Mouse (Mus musculus): ENCODE results near the gene Trak1. TPM values are rescaled to one million over a fixed set of nuclear protein-coding genes. Genes with fewer than 3 reads are reported as not detected.

Trak1 gene
- polyA plus RNA-seq, 2 experiments, result 2.9 to 3.1 TPM

DNA sequence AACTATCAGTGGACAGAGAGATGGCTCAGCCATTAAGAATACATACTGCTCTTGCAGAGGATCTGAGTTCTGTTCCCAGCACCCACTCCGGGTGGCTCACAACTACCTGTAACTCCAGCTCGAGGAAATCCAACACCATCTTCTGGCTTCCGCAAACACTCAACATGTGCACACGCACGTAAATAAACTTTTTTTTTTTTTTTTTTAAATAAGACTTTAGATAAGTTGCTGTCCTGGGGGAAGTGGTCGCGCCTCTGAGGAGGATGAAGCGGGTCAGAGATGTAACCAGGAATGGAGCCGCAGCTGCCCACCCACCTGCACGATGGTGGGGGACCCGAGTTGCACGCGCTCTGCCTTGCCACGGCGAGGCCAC, 20.6 kb upstream of the Trak1 start:
- ATAC-seq (ENCODE audit: insufficient read depth) (no peak), DNase-seq (ENCODE audit: low read depth in 3 of 3, low spot score in 3 of 3) (no peak)
- Histone ChIP-seq H3K27me3 (ENCODE audit: control insufficient read depth, insufficient read depth, low read length) (no peaks in the 10 kb centered on the region), H3K9ac (replicated peaks) (no peak overlapping the region; the same call in 1 of the 2 replicates), H3K4me3 (ENCODE audit: insufficient read depth in 1 of 2, low read depth in 2 of 2, low read length in 2 of 2) (peak overlapping the region; percentile 77 to 87), H3K36me3 (replicated peaks; ENCODE audit: control insufficient read depth, insufficient read depth, low read depth) (no peaks in the 10 kb centered on the region), H3K4me1 (replicated peaks; ENCODE audit: control insufficient read depth in 2 of 2, insufficient read depth in 2 of 2, low read length in 1 of 2) (0 out of 4 replicates have a peak, but pooled peaks cover 0 to 8% of the 10 kb centered on the region in 2 experiments), H3K27ac (no peak overlapping the region), H3K4me2 (ENCODE audit: low read depth) (peak overlapping the region; percentile 92), H3K9me3 (ENCODE audit: control insufficient read depth, low read length) (no peaks in the 10 kb centered on the region)
- 22% methylated on average over 15 of the region's 15 CpGs for WGBS (ENCODE audit: insufficient replicate concordance)
- TF ChIP-seq EP300 (IDR thresholded peaks at IDR 0.05; ENCODE audit: low read depth) (no peak), CTCF (IDR thresholded peaks at IDR 0.05; ENCODE audit: low read depth) (no peak)

DNA sequence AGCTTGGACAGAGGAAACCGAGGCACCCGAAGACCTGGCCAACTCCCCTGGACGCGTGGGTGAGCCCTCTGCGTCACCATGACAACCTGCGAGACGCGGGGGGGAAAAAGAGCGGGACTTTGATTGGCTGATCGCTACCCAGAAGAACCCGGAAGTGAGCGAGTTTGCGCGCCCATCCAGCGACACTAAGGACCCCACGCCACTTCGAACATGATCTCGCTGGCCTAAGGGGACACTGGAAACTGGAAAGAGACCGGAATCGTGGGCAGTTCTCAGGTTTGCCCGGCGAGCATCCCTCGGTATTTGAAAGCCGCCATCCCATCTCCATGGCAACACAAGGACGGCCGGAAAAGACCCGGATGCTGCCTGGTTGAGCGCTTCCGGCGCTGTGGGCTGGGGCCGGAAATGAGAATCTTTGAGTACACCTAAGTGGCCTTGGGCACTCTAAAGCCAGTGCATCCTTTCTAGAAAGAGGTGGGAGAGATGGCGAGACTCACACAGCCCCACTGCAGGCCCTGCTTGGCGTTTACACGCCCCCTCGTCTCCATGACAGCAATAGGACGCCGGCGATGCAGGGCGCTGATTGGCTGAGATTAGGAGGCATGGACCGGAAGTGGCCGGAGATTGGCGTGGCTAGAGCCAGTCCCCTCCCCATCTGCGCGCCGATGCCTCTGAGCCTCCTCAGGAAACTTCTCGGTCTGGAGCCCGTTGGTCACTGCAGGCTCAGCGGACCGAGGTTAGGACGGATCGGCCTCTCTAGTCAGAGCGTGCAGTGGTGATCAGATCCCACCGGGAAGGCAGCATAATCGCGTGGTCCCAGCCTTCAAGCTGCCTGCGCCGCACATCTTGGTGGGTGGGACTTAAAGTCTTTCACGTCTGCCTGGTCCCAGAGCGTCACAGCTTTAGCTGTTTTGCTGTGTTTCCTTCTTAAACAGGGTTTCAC, 19.9 kb upstream of the Trak1 start, which contains the start of gene Ulk4:
TSS of gene Ulk4 (minus strand) at position 80 of the 943 bp plus-strand sequence.
- ATAC-seq (ENCODE audit: insufficient read depth) (peak; percentile 95), DNase-seq (ENCODE audit: low read depth in 3 of 3, low spot score in 3 of 3) (peak; percentile 79 to 81 (median 80))
- peak within 1 kb of the TSS; percentile 49 for H3K9ac ChIP-seq (replicated peaks)
- no peaks in the 10 kb centered on the region for H3K9me3 ChIP-seq (ENCODE audit: control insufficient read depth, low read length)
- H3K4me2 ChIP-seq (ENCODE audit: low read depth), result peak within 1 kb of the TSS; percentile 92
- no peaks in the 10 kb centered on the region for H3K36me3 ChIP-seq (replicated peaks; ENCODE audit: control insufficient read depth, insufficient read depth, low read depth)
- H3K27ac ChIP-seq, result no peak within 1 kb of the TSS
- TF ChIP-seq CTCF (IDR thresholded peaks at IDR 0.05; ENCODE audit: low read depth) (no peak), EP300 (IDR thresholded peaks at IDR 0.05; ENCODE audit: low read depth) (no peak)
- H3K27me3 ChIP-seq (ENCODE audit: control insufficient read depth, insufficient read depth, low read length), result no peaks in the 10 kb centered on the region
- under 1% methylated on average over 59 of the region's 59 CpGs for WGBS (ENCODE audit: insufficient replicate concordance)
- 0 out of 4 replicates have a peak, but pooled peaks cover 0 to 8% of the 10 kb centered on the region in 2 experiments for H3K4me1 ChIP-seq (replicated peaks; ENCODE audit: control insufficient read depth in 2 of 2, insufficient read depth in 2 of 2, low read length in 1 of 2)
- H3K4me3 ChIP-seq (ENCODE audit: insufficient read depth in 1 of 2, low read depth in 2 of 2, low read length in 2 of 2), result peak within 1 kb of the TSS; percentile 77 to 87

DNA sequence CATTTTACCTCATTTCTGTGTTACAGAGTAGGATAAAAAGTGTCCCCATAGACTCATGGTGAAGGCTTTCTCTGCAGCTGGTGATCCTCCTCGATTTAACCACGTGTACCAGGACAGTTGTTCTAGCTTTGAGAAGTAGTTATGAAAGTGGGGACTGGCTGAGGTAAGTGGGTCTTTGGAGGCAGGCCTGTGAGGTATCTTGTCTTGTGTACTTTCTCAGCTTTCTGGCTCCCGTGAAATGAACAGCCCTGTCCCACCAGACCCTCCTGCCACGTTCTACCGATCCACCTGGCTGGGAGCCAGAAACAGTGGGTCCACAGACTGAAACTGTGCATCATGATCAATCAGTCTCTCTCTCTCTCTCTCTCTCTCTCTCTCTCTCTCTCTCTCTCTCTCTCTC, 18.1 kb upstream of the Trak1 start:
- H3K9ac ChIP-seq (replicated peaks), result no peak overlapping the region
- H3K27me3 ChIP-seq (ENCODE audit: control insufficient read depth, insufficient read depth, low read length), result no peaks in the 10 kb centered on the region
- no peak overlapping the region for H3K4me3 ChIP-seq (ENCODE audit: insufficient read depth in 1 of 2, low read depth in 2 of 2, low read length in 2 of 2)
- WGBS (ENCODE audit: insufficient replicate concordance), result 85% methylated on average over 5 of the region's 5 CpGs
- ATAC-seq (ENCODE audit: insufficient read depth), result no peak
- 0 out of 4 replicates have a peak, but pooled peaks cover 0 to 8% of the 10 kb centered on the region in 2 experiments for H3K4me1 ChIP-seq (replicated peaks; ENCODE audit: control insufficient read depth in 2 of 2, insufficient read depth in 2 of 2, low read length in 1 of 2)
- H3K36me3 ChIP-seq (replicated peaks; ENCODE audit: control insufficient read depth, insufficient read depth, low read depth), result no peaks in the 10 kb centered on the region
- no peak overlapping the region for H3K27ac ChIP-seq
- no peak overlapping the region for H3K4me2 ChIP-seq (ENCODE audit: low read depth)
- no peaks in the 10 kb centered on the region for H3K9me3 ChIP-seq (ENCODE audit: control insufficient read depth, low read length)
- TF ChIP-seq CTCF (IDR thresholded peaks at IDR 0.05; ENCODE audit: low read depth) (no peak), EP300 (IDR thresholded peaks at IDR 0.05; ENCODE audit: low read depth) (no peak)
- no peak for DNase-seq (ENCODE audit: low read depth in 3 of 3, low spot score in 3 of 3)

DNA sequence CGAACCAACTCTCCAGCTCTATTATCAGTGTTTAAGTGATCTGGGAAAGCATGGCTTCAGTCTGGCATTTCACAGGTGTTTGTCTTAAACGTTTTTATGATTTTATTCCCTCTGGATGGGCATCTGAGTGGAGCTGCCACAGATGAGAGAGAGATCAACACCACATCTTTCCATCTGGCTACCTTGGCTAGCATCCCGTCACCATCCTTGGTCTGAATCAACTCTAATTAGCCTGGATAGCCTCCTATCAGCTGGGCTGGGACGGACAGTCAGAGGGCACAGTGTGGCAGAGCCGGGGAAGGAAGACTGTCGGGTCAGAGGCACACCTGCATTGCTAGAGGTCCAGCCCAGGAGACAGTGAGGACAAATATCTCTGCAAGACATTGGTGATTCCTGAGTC, 15.4 kb upstream of the Trak1 start:
- 64% methylated on average over 6 of the region's 6 CpGs for WGBS (ENCODE audit: insufficient replicate concordance)
- TF ChIP-seq EP300 (IDR thresholded peaks at IDR 0.05; ENCODE audit: low read depth), result no peak
- no peak for TF ChIP-seq CTCF (IDR thresholded peaks at IDR 0.05; ENCODE audit: low read depth)
- Histone ChIP-seq H3K9ac (replicated peaks) (no peak overlapping the region), H3K9me3 (ENCODE audit: control insufficient read depth, low read length) (no peaks in the 10 kb centered on the region), H3K4me1 (replicated peaks; ENCODE audit: control insufficient read depth in 2 of 2, insufficient read depth in 2 of 2, low read length in 1 of 2) (peaks cover 6 to 16% of the 10 kb centered on the region in 2 experiments), H3K4me2 (ENCODE audit: low read depth) (no peak overlapping the region), H3K27me3 (ENCODE audit: control insufficient read depth, insufficient read depth, low read length) (no peaks in the 10 kb centered on the region), H3K27ac (no peak overlapping the region), H3K4me3 (ENCODE audit: insufficient read depth in 1 of 2, low read depth in 2 of 2, low read length in 2 of 2) (no peak overlapping the region), H3K36me3 (replicated peaks; ENCODE audit: control insufficient read depth, insufficient read depth, low read depth) (no peaks in the 10 kb centered on the region)
- DNase-seq (ENCODE audit: low read depth in 3 of 3, low spot score in 3 of 3), result no peak
- ATAC-seq (ENCODE audit: insufficient read depth), result no peak

DNA sequence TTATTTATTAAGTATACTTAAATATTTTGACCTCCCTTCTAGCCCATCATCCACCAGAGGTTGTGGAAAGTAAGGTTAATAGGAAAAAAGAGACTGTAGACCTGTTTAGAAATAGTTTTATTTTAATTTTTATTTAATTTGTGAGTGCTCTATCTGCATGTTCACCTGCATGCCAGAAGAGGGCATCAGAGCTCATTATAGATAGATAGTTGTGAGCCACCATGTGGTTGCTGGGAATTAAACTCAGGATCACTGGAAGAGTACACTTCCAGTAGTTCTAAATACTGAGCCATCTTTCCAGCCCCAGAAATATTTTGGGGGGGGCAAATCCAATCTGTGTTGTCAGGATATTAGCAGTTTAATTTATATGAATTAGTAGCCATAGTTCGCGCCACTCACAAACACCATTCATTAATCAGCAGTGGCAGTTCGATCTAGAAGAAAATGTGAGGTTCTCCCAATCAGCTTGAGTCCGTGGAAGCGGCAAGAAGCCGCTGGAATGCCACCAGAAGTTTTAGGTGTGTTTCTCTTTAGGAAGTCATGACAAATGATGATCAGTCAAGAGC, 13.6 kb upstream of the Trak1 start:
- no peak for TF ChIP-seq EP300 (IDR thresholded peaks at IDR 0.05; ENCODE audit: low read depth)
- peak; percentile 30; the same call in 1 of the 2 replicates for TF ChIP-seq CTCF (IDR thresholded peaks at IDR 0.05; ENCODE audit: low read depth)
- ATAC-seq (ENCODE audit: insufficient read depth) (no peak), DNase-seq (ENCODE audit: low read depth in 3 of 3, low spot score in 3 of 3) (no peak)
- no peaks in the 10 kb centered on the region for H3K27me3 ChIP-seq (ENCODE audit: control insufficient read depth, insufficient read depth, low read length)
- no peak overlapping the region for H3K4me2 ChIP-seq (ENCODE audit: low read depth)
- H3K4me1 ChIP-seq (replicated peaks; ENCODE audit: control insufficient read depth in 2 of 2, insufficient read depth in 2 of 2, low read length in 1 of 2), result peaks cover 6 to 18% of the 10 kb centered on the region in 2 experiments
- H3K36me3 ChIP-seq (replicated peaks; ENCODE audit: control insufficient read depth, insufficient read depth, low read depth), result no peaks in the 10 kb centered on the region
- no peaks in the 10 kb centered on the region for H3K9me3 ChIP-seq (ENCODE audit: control insufficient read depth, low read length)
- no peak overlapping the region for H3K4me3 ChIP-seq (ENCODE audit: insufficient read depth in 1 of 2, low read depth in 2 of 2, low read length in 2 of 2)
- H3K9ac ChIP-seq (replicated peaks), result no peak overlapping the region
- WGBS (ENCODE audit: insufficient replicate concordance), result 86% methylated on average over 6 of the region's 6 CpGs
- no peak overlapping the region for H3K27ac ChIP-seq

All from liver, embryonic 14.5 days (tissue).